Mouse (Mus musculus): ENCODE results near the gene Timp2. TPM values are rescaled to one million over a fixed set of nuclear protein-coding genes. Genes with fewer than 3 reads are reported as not detected.

The Timp2 gene
- polyA plus RNA-seq, 1 experiment from 2014 or later = 107 TPM

DNA sequence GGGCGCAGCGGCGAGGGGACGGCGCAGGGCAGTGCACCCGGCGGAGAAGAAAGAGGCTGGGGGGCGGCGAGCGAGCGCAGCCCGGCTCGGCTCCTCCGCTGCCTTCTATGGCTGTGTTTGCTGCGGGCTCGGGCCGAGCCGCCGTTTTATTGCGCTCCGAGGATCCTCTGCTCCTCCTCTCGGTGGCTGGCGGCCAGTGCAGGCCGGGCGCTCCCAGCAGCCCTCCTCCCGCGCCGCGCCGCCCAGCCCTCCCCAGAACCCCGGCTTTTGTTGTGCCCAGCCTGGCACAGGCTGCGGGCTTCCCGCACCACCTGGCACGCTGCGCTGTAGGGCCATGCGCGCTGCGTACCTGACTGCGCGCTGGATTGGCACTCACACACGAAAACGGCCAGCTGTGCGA lies 335 bp downstream of the Timp2 start:
- 0% methylated on average over 38 of the region's 43 CpGs for WGBS
- Histone ChIP-seq H3K27me3 (replicated peaks; ENCODE audit: insufficient read depth, low read length) (no peaks in the 10 kb centered on the region), H3K4me1 (ENCODE audit: insufficient read depth, low read depth, low read length) (peaks cover 14% of the 10 kb centered on the region), H3K4me2 (replicated peaks; ENCODE audit: low read depth, low read length) (peak overlapping the region; percentile 93), H3K4me3 (ENCODE audit: low read depth, low read length) (peak overlapping the region; percentile 84), H3K9me3 (ENCODE audit: low read length) (no peaks in the 10 kb centered on the region), H3K27ac (ENCODE audit: low read length) (peak overlapping the region; percentile 90), H3K9ac (replicated peaks; ENCODE audit: low read depth) (peak overlapping the region; percentile 91), H3K36me3 (ENCODE audit: insufficient read depth, low read length) (no peaks in the 10 kb centered on the region)
- TF ChIP-seq EP300 (IDR thresholded peaks at IDR 0.05) (no peak), CTCF (IDR thresholded peaks at IDR 0.05) (peak; percentile 81)
- ATAC-seq (peak; percentile 95), DNase-seq (ENCODE audit: low spot score) (peak; percentile 94)

DNA sequence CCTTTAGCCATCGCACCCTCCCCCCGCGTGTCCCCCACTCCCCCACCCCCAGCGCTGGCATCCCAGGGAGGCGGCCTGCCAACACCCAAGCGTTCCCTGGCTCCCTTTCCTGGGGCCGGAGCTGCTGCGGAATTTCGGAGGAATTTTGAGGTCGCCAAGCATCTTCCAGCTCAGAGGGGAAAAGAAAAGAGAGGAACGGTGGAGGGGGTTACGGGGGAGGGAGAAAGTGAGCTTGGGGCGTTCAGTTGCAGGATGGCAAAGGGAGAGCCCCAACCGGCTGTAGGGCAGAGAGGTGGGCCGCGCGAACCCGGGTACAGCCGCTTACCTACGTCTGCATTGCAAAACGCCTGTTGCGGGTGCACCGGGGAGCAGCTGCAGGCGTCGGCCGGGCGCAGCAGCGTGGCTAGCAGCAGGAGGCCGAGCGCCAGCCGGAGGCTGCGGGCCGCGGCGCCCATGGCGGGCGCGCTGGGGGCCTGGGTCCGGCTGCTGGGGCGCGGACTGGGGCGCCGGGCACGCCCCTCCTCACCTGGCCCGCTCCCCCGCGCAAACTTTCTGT lies 826 bp downstream of the Timp2 start:
- Histone ChIP-seq H3K9me3 (ENCODE audit: low read length) (no peaks in the 10 kb centered on the region), H3K4me1 (ENCODE audit: insufficient read depth, low read depth, low read length) (peaks cover 15% of the 10 kb centered on the region), H3K4me3 (ENCODE audit: low read depth, low read length) (peak overlapping the region; percentile 84), H3K36me3 (ENCODE audit: insufficient read depth, low read length) (no peaks in the 10 kb centered on the region), H3K4me2 (replicated peaks; ENCODE audit: low read depth, low read length) (peak overlapping the region; percentile 93), H3K27ac (ENCODE audit: low read length) (peak overlapping the region; percentile 90), H3K27me3 (replicated peaks; ENCODE audit: insufficient read depth, low read length) (no peaks in the 10 kb centered on the region), H3K9ac (replicated peaks; ENCODE audit: low read depth) (peak overlapping the region; percentile 91)
- TF ChIP-seq CTCF (IDR thresholded peaks at IDR 0.05) = no peak
- no peak for TF ChIP-seq EP300 (IDR thresholded peaks at IDR 0.05)
- ATAC-seq (peak; percentile 51), DNase-seq (ENCODE audit: low spot score) (peak; percentile 28)
- 0% methylated on average over 27 of the region's 47 CpGs for WGBS

DNA sequence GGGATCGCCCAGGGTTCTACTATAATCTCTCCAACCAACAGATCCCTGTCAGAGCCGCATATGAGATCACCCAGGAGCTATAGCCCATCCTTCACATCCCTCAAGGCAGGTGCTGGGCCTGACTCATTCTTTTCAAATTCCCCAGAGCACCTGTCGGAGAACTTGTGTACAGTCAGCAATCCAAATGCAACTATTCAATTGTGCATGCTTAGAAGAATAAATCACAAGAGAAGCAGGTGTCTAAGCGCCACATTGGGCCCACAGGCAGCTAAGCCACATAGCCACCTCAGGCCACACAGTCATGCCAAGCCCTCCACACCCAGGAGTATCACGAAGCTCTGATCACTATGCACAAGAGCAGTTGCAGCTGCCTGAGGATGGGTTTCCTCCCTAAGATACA lies 6.0 kb downstream of the Timp2 start:
- H3K9me3 ChIP-seq (ENCODE audit: low read length) = no peaks in the 10 kb centered on the region
- no peak overlapping the region for H3K4me2 ChIP-seq (replicated peaks; ENCODE audit: low read depth, low read length)
- H3K4me3 ChIP-seq (ENCODE audit: low read depth, low read length) = no peak overlapping the region
- no peaks in the 10 kb centered on the region for H3K27me3 ChIP-seq (replicated peaks; ENCODE audit: insufficient read depth, low read length)
- H3K27ac ChIP-seq (ENCODE audit: low read length) = peak overlapping the region; percentile 62; the same call in 1 of the 2 replicates
- H3K9ac ChIP-seq (replicated peaks; ENCODE audit: low read depth) = no peak overlapping the region
- 80% methylated on average over 5 of the region's 5 CpGs for WGBS
- H3K36me3 ChIP-seq (ENCODE audit: insufficient read depth, low read length) = no peaks in the 10 kb centered on the region
- H3K4me1 ChIP-seq (ENCODE audit: insufficient read depth, low read depth, low read length) = peaks cover 22% of the 10 kb centered on the region
- no peak for TF ChIP-seq CTCF (IDR thresholded peaks at IDR 0.05)
- no peak for TF ChIP-seq EP300 (IDR thresholded peaks at IDR 0.05)
- DNase-seq (ENCODE audit: low spot score) (no peak), ATAC-seq (no peak)

DNA sequence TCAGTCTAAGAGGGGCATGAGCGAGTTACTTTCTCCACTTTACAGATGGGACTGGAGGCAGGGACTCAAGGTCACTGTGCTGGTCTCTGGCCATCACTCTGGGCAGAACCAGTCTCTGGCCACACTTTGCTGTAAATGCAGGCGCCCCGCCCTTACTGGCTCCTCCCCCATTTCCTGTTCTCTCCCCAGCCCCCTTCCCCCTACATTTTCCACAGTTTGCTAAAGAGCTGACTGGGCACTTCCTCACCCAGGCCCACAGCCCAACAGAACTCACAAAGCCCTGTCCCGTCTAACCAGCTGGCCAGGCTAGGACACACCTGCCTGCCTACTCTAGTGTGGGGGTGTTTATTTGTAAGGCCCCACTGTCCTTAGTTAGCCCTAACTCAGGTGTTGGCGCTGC lies 6.7 kb downstream of the Timp2 start:
- no peak overlapping the region for H3K4me2 ChIP-seq (replicated peaks; ENCODE audit: low read depth, low read length)

DNA sequence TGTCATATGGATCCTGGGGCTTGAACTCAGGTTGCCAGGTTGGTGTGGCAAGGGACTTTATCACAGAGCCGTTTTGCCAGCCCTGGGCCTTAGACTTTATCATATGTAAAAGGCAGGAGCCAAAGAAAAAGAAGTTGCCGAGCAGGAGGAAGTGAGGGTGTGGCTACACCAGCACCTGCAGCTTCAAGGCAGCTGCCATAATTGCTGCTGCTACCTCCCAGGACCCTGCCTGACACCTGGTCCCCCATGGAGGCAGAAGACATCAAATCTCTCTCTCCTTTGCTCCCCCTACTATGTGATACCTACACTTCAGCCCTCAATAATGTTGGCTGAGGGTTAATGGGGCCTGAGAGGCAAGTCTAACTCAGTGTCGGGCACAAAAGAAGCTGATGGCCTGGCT lies 7.1 kb downstream of the Timp2 start:
- WGBS = 46% methylated on average over 3 of the region's 3 CpGs
- H3K4me2 ChIP-seq (replicated peaks; ENCODE audit: low read depth, low read length) = no peak overlapping the region
- H3K27ac ChIP-seq (ENCODE audit: low read length) = peak overlapping the region; percentile 28; the same call in 1 of the 2 replicates
- peaks cover 18% of the 10 kb centered on the region for H3K4me1 ChIP-seq (ENCODE audit: insufficient read depth, low read depth, low read length)
- no peaks in the 10 kb centered on the region for H3K9me3 ChIP-seq (ENCODE audit: low read length)
- TF ChIP-seq CTCF (IDR thresholded peaks at IDR 0.05) (no peak), EP300 (IDR thresholded peaks at IDR 0.05) (no peak)
- DNase-seq (ENCODE audit: low spot score) (no peak), ATAC-seq (no peak)
- no peak overlapping the region for H3K4me3 ChIP-seq (ENCODE audit: low read depth, low read length)
- no peak overlapping the region for H3K9ac ChIP-seq (replicated peaks; ENCODE audit: low read depth)
- no peaks in the 10 kb centered on the region for H3K27me3 ChIP-seq (replicated peaks; ENCODE audit: insufficient read depth, low read length)
- H3K36me3 ChIP-seq (ENCODE audit: insufficient read depth, low read length) = no peaks in the 10 kb centered on the region

More for the DNA sequence above, 6.7 kb downstream of the Timp2 start:
- no peak overlapping the region for H3K9ac ChIP-seq (replicated peaks; ENCODE audit: low read depth)
- H3K4me1 ChIP-seq (ENCODE audit: insufficient read depth, low read depth, low read length) = peaks cover 22% of the 10 kb centered on the region
- DNase-seq (ENCODE audit: low spot score) (peak; percentile 86), ATAC-seq (peak; percentile 81)
- no peaks in the 10 kb centered on the region for H3K27me3 ChIP-seq (replicated peaks; ENCODE audit: insufficient read depth, low read length)
- TF ChIP-seq EP300 (IDR thresholded peaks at IDR 0.05) (no peak), CTCF (IDR thresholded peaks at IDR 0.05) (no peak)
- H3K27ac ChIP-seq (ENCODE audit: low read length) = peak overlapping the region; percentile 62
- no peaks in the 10 kb centered on the region for H3K36me3 ChIP-seq (ENCODE audit: insufficient read depth, low read length)
- WGBS = 24% methylated on average over 5 of the region's 5 CpGs
- no peak overlapping the region for H3K4me3 ChIP-seq (ENCODE audit: low read depth, low read length)
- no peaks in the 10 kb centered on the region for H3K9me3 ChIP-seq (ENCODE audit: low read length)

DNA sequence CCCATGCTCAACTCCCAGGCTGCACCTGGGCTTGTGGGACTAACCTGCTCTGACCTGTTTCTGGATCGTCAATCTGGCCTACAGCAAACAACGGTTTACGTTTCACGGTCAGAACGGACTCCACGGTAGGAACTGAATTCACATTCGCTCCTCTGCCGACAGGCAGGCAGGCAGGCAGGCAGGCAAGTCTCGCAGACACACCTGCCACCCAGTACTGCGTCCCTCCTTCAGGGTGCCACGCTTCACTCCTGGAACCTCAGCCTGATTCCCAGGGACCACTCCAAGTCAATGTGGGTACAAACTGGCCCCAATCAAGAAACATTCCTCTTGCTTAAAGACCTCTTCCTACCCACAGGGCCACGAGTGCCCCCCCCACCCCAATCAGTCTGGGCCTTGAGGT lies 7.6 kb downstream of the Timp2 start:
- WGBS = 80% methylated on average over 12 of the region's 12 CpGs
- DNase-seq (ENCODE audit: low spot score) (no peak), ATAC-seq (no peak)
- H3K4me3 ChIP-seq (ENCODE audit: low read depth, low read length) = no peak overlapping the region
- peaks cover 15% of the 10 kb centered on the region for H3K4me1 ChIP-seq (ENCODE audit: insufficient read depth, low read depth, low read length)
- H3K9ac ChIP-seq (replicated peaks; ENCODE audit: low read depth) = no peak overlapping the region
- H3K9me3 ChIP-seq (ENCODE audit: low read length) = no peaks in the 10 kb centered on the region
- H3K4me2 ChIP-seq (replicated peaks; ENCODE audit: low read depth, low read length) = no peak overlapping the region
- no peaks in the 10 kb centered on the region for H3K36me3 ChIP-seq (ENCODE audit: insufficient read depth, low read length)
- H3K27me3 ChIP-seq (replicated peaks; ENCODE audit: insufficient read depth, low read length) = no peaks in the 10 kb centered on the region
- no peak overlapping the region for H3K27ac ChIP-seq (ENCODE audit: low read length)
- TF ChIP-seq EP300 (IDR thresholded peaks at IDR 0.05) (no peak), CTCF (IDR thresholded peaks at IDR 0.05) (no peak)

Data from lung, postnatal 0 days (tissue).